Mouse (Mus musculus): ENCODE measurements around the gene Cebpe. TPM values are rescaled to one million over a fixed set of nuclear protein-coding genes. Genes with fewer than 3 reads are reported as not detected.
A peak's percentile ranks its signal among the peaks of the same experiment; 100 is the strongest.

Cebpe gene
- not detected in 2 replicates for total RNA-seq (2021)
- long read RNA-seq, partial matches to known transcripts = 0 of 2 reads
- long read RNA-seq, other reads (novel, unspliced or antisense) = 2 of 2 reads

DNA sequence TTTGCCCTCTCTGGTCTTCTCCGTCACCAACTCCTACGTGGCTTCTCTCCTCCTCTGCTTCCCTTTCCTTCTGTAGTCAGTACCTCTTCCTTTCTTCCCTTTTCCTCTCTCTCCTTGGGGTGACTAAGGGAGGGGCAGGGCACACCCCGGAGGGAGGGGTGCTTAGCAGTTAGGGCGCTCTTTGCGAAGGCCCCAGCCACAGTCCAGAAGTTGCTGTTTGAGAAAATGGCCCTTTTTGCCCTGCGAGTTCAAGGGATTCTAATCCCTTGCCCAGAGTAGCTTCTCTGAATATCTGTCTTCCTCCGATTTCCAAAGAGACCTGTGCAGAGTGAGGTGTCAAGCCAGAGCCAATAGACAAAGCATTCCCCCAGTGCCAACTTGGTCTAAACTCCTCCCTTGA is at the start of gene Cebpe:
Gene Cebpe (minus strand): TSS at position 101 of the 400 bp plus-strand sequence.
- no peak for DNase-seq

DNA sequence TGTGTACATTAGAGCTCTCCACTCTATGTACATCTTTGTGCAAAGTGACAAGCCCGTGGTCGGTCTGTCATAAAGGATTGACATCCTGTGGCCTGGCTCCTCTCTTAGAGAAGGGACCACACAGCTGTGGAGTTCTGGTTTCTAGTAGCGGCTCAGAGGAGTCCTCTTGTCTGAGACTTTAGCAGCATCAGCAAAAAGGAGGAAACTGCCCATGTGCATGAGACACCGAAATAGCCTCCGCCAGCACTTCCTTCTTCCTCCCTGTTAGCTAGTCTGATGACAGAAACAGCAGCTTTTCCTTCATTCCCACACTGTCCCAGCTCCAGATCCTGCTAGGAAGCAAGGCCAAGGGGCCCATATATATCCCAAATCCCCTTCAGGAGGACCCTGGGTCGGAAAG is 44.4 kb upstream of the Cebpe start:
- no peak for DNase-seq

DNA sequence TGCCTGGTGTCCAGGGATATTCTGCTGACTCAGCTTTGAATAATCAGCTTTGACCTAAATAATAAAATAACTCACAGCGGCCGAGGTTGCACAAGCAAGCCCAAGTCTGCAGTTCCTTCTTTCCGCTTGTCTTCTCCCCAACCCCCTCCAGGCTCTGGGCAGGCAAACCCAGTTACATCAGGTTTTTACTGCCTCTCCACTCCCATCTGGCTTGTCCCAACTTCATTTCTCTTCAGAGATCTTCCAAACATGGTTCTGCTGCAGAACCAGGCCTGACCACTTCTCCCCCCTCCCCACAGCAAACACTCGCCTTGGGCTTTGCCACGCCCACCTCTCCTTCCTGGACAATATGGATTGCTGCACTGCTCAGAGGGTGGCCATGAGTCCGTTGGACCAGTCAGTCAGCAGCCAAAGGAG is 42.6 kb upstream of the Cebpe start:
- DNase-seq = peak; percentile 59

DNA sequence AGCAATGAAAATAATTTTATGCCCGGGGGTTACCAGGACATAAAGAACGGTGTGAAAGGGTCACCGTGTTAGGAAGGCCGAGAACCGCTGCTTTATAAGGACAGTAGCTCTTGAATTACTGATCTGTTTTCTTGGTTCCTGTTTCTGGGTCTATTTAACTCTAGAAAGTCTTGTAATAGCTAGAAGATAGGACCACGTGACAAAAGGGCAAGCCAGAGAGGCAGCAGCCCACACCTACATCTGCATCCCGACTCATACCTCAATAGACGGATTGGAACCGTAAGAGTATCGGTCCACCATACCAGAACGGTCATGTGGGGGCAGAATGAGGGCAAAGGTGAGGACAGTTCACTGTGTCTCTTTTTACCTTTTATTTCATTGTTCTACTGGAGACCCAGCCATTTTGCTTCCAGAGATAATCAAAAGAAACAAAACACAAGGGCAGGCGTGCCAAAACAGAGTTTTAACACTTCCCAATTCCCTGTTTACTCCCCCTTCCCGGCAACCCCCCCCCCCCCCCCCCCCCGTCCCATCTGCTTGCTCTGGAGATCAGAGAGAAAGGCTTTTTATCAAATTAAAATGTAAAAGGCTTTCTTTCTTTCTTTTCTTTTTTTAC is 42.1 kb upstream of the Cebpe start:
- DNase-seq = no peak

DNA sequence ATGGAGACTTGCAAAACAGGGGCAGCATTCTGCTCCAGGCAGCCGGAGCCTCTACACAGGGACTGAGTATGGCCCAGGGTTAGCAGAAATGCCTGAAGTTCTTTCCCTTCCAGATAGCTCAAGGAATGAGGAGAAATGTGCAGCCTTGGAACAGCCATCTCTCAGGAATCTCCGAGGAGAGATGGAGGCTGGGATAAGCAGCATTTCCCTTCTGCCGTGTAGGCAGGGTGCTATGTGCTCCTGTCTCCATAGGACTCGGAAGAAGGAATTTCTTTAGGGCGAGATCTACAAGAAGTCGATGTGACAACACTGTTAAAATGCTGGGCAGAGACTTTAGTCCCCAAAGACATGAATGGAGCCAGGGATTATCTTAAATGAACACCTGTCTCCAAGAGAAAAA is 41.0 kb upstream of the Cebpe start:
- no peak for DNase-seq

DNA sequence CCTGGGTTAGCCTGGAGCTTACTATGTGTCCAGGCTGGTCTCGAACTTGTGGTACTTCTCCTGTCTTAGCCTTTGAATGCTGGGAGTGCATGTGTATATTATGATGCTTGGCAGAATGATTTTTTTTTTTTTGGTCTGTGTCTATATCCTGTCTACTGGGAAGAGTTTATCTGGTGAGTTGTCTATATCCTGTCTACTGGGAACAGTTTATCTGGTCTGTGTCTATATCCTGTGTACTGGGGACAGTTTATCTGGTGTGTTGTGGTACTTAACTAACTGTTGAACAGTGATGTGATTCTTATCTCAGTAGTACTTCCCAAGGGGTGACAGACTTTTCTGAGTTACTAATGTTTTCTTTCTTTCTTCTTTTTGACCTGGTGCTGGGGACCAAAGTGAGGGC is 39.8 kb upstream of the Cebpe start:
- no peak for DNase-seq

DNA sequence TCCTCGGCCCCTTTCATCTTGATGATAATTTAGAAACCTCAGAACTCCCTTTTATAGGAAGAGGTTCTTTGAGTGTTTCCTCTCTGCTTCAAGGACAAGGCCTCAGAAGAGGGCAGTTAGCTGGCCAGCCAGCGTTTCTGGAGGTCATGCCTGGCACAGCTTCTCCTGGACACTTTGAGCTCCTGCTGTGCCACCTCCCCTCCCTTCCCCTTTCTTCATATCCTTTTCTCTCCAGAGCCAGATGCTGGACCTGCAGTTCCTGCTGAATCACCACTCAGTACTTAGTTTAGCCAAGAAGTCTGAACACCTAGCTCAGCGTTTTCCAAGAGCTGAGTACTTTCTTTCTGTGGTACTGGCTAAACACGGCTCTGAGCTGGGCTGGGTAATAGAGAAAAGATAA is 37.3 kb upstream of the Cebpe start:
- no peak for DNase-seq

DNA sequence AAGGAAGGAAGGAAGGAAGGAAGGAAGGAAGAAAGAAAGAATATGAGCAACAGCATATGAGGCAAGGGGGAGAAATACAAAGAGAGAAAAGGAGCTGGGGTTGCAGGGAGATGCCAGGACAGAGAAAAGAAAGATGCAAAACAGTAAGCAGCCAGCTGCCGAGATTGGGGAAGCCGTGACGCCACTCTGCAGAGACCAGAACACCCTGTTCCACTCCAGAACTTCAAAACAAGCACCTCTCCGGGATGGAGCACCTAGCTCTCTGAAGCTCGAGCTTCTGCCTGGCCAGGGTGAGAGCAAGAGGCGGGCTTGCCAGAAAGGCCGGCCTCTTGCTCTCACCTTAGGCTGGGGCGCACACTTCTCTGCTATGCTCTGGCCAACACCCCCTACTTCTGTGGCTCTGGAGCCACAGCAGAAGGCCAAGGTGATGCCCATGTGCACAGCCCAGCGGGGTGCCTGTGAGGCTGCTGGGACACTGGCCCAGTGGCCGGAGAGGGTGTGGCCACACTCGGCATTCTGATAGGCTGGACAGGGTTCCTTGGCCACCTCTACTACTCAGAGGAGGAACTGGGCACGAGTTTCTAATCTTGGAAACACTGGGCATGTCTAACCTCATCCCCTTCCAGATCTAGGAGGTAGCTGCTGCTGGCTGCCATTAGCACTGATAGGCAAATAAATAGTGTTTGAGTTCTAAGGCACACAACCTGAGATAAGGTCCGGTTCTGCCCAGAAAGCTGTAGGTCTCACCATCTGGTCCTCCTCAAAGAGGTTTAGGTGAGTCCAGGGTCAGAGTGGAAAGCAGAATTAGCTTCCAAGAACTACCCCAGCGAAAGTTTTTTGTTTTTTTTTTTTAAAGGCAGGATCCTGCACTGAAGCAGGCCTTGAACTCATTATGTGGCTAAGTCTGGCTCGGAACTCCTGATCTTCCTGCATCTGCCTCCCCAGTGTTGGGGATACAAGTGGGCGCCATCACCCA is 36.3 kb upstream of the Cebpe start:
- peak; percentile 50 for DNase-seq

DNA sequence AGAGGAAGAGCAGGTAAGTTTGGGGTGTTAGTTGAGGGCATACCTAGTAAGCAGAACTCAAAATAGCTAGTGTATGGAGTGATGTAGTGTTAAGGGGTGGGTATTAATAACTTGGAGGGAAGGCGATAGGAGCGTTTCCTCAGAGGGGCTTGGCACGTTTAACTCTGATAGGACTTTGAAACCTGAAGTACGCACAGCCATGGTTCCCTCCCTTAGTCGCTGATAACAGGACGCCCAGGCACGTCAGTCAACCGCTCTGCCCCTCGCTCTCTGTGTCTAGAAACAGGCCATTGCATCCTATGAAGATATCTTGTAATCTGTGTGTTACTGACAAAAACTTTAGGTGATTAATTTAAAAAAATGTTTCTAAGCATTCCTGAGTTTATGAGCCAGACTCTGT is 34.1 kb upstream of the Cebpe start:
- DNase-seq = no peak

DNA sequence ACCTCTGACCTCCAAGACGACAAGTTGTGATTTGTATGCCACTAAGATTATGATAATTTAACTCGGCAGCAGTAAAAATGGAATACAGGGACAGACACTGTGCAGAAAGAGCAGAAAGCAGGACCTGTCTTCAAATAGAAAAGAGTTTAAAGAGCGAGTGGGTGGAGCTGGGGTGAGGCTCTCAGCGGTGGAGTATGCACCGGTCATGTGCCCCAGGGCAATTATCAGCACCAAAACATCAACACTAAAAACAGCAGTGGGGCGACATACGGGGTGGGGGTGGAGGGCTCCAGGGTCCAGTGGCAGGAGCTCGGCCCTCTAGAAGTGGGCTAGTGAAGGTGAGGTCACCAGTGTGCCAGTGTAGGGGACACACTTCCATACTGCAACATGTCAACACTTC is 32.5 kb upstream of the Cebpe start:
- no peak for DNase-seq

DNA sequence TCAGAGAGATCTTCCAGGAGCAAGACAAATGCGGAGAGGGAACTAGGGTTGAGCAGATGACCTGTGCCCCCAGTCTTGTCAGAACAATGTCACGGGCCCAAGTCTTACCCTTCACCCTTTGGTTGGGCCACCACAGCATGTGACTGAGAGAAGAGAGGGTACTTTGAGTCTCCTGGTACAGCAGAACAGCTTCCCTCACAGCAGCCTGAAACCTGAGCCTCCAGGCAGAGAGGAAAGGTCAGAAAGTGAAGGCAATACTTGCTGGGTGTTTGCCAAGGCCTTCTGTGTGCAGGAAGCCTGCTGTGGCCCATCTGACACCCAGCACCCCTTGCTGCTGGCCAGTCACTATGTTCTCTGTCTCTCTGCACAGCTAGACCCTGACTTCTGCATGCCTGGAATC is 30.4 kb upstream of the Cebpe start:
- peak; percentile 24 for DNase-seq

DNA sequence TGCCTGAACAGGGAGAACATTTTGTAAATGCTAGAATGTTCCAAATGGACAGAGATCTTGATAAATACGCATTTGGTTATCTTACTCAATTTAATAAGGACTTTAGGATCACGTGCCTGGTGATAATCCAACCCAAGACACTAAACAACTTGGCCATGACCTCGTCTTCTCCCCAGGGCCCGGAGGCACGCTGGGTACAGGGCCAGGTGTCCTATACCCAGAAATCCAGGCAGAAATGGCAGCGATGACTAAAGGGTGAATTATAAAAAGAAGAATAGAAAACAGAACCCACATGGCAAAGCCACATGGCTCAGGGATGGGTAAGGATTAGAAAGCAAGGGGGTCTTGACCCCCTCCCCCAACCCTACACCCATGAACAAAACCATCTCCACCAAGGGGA is 29.7 kb upstream of the Cebpe start:
- no peak for DNase-seq

DNA sequence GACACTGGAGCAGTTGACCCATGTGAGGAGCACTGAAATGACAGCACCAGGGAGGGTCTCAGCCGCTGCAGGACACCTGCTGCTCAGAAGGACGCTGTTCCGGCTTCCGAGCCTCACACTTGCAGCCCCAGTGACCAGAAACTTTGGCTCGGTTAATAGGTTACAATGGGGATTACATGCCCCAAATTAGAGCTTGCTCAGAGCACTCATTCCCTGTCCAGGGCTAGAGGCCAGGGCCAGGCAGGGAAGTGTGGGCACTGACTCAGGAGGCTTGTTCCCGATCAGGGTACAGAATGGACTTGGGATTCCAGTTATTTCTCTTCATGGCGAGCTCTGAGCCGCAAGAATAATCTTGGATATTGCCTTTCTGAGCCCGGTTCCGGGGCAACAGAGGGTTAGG is 25.7 kb upstream of the Cebpe start:
- DNase-seq = no peak

DNA sequence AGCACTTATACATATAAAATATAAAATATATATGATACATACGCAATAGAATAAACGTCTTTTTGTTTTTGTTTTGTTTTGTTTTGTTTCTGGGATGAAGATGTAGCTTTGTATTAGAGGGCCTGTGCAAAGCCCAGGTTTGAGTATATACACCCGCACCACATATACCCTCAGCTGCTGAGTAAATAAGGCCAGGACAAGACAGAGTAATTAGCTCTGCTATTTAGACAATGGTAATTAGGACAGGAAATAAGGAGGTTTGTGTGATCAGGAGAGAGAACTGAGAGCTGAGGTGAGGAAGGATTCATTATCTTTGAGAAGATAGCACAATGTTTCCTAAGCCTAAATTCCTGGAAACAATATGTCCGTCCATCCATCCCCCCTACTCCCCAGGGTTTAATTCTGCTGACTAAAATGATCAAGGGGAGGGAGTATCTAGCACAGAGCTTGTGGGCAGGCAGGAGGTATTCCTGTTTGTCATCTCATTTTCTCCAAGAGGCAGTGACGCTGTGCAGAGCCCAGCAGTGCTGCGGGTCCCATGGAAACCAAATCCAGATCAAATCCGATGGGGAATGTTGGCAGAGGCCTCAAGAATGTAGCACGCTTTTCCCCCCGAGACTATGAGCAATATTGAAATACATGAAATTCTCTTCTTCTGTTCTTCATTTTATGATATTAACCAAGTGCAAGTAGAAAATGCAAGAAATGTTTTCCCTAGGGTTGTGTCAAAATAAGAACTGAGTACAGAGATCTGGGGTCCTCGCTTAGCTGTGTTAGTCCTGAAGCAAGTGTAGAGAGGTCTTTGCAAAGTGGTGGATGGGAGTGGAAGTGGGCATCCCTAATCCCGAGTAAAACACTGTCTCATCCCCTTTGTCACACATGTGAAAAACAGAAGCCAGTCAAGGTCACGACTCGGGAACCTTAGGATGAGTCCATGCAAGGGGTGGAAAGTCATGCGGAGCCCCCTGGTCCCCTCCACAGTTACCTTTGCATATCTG is 24.9 kb upstream of the Cebpe start:
- DNase-seq = no peak

DNA sequence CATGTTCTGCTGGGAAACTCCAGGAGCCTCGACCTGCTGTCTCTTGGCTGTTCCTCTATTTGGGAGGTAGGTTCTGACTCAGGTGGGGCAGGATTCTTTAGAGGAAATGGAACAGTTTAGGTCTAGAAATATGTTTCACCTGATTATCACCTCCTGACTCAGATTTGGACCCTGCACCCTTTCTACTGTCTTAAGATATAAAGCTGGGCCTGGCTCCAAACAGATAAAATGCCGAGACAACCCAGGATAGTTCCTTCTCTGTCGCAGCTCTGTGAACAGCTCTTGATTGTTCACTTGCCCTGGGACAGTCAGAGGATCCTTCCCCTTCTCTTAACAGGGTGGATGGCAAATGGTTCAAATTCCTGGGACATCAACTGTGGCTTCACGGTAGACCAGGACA is 23.2 kb upstream of the Cebpe start:
- DNase-seq = no peak

DNA sequence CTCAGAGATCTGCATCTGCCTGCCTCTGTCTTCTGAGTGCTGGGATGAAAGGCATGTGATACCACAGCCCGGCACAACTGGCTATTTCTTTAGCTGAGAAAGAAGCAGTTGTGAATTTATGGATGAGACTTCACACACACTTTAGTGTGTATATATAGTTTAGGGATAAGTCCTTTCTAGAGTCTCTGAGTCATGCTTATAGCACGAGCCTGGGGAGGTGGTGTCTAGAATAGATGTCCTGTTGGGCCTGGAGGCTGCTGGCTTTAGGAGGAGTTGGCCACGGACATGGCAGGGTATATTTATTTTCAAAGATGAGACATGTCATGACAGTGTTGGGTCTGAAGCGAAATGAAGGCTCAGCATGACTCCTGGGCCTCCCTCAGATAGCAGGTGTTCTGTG is 22.0 kb upstream of the Cebpe start:
- DNase-seq = no peak

DNA sequence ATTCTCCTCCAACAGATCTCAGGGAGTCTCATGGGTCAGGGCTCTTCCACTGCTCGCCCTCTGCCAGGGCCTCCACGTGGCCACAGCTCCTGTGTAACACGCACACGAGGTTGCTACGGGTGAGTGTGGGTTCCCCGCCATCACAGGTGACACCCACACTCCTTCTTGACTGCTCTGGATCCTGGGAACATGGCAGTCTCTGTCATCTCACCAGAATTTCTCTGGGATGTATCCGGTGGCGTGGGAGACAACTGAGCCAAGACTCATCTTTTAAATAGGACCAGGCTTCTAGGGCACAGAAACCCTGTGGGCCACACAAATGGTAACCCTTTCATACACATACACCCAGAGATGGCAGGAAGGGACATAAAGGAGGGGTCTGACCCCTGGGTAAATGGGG is 20.2 kb upstream of the Cebpe start:
- no peak for DNase-seq

DNA sequence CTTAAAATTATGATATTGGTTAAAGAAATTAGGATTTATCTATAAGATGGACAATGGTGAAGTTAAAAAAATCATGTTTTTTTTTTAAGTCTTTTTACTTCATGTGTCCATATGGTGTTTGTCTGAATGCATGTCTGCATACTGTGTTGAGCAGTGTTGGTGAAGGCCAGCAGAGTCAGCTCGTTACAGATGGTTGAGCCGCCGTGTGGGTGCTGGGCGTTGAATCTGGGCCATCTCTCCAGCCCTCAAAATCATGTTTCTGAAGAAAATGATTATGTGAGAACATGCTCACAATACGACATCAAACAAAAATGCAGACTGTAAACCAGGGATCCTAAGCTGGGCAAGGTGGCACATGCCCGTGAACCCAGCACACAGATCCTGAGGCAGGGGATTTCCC is 18.3 kb upstream of the Cebpe start:
- DNase-seq = no peak

DNA sequence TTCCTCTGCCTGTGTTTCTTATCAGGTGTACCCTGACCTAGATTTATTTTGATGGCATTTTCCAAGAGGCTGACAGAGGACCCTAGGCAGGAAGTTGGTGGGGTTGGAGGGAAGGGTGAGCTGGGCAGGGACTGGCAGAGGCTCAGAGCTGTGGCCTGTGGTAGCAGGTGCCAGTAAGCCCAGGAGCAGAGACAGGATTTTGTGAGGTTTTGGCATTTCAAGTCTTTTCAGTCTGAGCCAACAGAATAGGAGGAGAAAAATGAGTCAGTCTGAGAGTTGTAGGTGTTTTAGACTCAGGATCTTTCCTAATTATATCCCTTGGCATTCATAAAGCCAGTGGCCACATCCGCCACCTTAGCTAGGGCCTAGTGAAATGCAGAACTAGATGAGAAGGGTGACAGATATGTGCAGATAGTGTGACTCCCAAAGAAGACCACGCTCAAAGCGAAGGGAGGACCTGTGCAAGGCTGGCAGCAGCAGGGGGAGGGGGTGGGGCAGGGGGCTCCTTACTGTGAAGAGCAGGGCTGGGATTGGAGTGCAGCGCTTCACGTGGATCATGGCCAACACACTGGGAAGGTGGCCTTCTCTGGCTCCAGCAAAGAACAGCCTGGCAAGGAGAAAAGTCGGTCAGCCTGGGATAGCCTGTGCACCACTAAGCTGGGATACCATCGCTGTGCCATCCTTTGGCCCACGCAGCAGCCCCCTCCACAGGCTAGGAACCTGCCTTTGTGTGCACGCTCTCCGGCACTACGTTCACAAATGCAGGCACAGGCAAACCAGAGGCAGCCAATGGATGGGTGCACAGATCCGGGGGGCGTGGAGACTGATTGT is 17.1 kb upstream of the Cebpe start:
- DNase-seq = no peak

DNA sequence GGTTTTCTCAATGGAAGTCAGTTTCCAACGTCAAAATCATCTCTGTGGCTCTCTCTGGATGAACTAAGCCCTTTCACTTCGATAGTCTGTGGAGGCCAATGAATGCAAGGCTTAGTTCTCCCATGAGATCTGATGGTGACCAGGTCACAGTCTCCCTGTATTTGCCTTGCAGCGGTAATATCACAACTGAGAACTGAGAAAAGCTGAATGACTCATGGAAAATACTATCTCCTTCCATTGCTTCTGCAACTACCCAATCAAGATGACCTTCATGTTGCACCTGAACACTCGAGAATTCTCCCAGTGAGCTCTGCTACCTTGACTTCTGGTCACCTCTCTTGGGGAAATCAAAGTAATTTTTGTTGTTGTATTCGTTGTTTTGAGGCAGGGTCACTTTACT is 15.6 kb upstream of the Cebpe start:
- no peak for DNase-seq

DNA sequence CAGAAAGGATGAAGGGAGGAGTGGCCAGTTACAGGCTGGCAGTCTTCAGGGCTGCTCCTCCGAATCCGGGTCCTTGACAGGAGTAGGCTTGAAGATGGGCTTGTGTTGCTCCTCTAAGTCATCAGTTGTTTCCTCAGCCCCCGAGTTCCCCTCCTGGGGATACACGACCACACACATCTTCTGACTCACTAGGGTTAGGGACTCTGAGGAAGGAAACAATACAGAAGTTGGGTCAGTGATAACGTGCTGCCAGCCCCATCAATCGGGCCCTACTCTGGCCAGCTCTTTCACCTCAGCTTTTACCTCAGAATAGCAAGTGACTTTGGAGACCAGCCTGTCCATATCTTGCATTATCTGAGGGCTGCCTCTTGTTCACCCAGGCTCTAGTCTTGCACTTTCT is 12.1 kb upstream of the Cebpe start:
- DNase-seq = no peak

DNA sequence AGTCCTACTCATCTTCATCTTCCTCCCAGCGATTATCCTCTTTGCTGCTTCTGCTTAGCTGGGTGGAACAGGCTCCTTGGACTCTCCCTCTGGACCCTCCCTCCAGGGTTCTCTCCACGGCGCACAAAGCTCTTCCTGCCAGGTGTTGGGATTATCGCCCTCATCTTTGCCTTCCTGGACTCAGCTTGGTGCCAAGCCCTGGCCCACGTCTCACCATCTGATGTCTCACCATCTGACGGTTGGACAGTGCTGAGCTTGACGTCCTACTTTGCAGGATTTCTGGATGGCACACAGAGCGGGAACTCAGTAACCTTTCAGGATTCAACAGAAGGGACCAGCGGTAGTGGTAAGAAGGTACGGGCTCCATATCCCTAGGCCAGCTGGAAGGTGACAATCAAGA is 9.7 kb upstream of the Cebpe start:
- no peak for DNase-seq
